Mouse (Mus musculus) kidney, embryonic 16.5 days (tissue): ENCODE results near the gene Ifna4. TPM values are rescaled to one million over a fixed set of nuclear protein-coding genes. Genes with fewer than 3 reads are reported as not detected.

Experiments
- ATAC-seq: fragments of 200-750 bp; cut with Nextera tagmentation; 2 replicates; pipeline ENCODE4 v1.8.0; 2017; ENCODE audit warnings: moderate TSS enrichment; ENCODE audit not compliant: low FRiP score, low TSS enrichment
- H3K27ac ChIP-seq: fragments of 300-500 bp; sonication (generic); 2 replicates; pipeline ENCODE4 v1.5.1; 2014; ENCODE audit warnings: low read length
- H3K27me3 ChIP-seq: fragments of 300-500 bp; sonication (generic); 2 replicates; pipeline ENCODE4 v1.6.1; 2014; ENCODE audit warnings: low read length, control low read depth, mixed read lengths; ENCODE audit not compliant: insufficient read depth
- H3K36me3 ChIP-seq: fragments of 300-500 bp; sonication (generic); 2 replicates; pipeline ENCODE4 v1.6.1; 2014; ENCODE audit warnings: low read length, control low read depth, mixed read lengths; ENCODE audit not compliant: insufficient read depth
- H3K4me1 ChIP-seq: fragments of 300-500 bp; sonication (generic); 2 replicates; pipeline ENCODE4 v1.6.1; 2014; ENCODE audit warnings: low read length, control low read depth, mixed read lengths; ENCODE audit not compliant: insufficient read depth
- H3K4me2 ChIP-seq: fragments of 300-500 bp; sonication (generic); replicated peaks from 2 replicates; pipeline ENCODE4 v1.6.1; 2014; ENCODE audit warnings: low read depth, low read length
- H3K4me3 ChIP-seq: fragments of 300-500 bp; sonication (generic); 2 replicates; pipeline ENCODE4 v1.5.1; 2014; ENCODE audit warnings: mild to moderate bottlenecking, low read length
- H3K9ac ChIP-seq: fragments of 300-500 bp; sonication (generic); replicated peaks from 2 replicates; pipeline ENCODE4 v1.6.1; 2014; ENCODE audit warnings: low read length
- H3K9me3 ChIP-seq: fragments of 300-500 bp; sonication (generic); 2 replicates; pipeline ENCODE4 v1.6.1; 2016; ENCODE audit warnings: low read length, control low read depth
- WGBS: fragments of 180-500 bp; shearing (Covaris S2); extraction: QIAGEN DNeasy Blood & Tissue Kit; methylation state at CpG from one replicate; pipeline ENCODE4 v1.1.7; 2014; 5-methylcytosine and 5-hydroxymethylcytosine counted together
- polyA plus RNA-seq: library from polyadenylated mRNA; unstranded; fragments of >200 nt; fragmentation: Nextera tagmentation; extraction: Ambion mirVana; gene quantifications from 2 replicates; pipeline ENCODE4 v1.2.1, GENCODE M21; 2015

Gene Ifna4
- polyA plus RNA-seq, 1 experiment from 2014 or later = not detected

DNA sequence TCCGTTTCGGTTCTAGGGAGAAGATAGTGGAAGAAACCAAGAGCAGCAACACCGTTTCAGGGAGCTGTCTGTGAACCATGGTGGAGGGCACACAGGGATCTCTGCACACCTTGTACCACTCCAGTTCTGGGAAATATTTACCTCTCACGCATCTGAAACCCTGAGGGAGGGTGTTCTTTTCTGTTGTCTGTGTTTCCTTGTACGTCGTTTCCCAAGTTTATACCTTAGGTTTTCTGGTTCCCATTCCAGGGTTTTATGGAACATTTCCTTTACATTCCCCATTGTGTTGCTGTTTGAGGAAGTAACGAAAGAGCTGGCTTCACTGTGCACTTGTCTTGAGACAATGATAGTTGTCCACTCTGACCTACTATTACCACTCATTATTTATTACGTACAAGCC lies 38.4 kb downstream of the Ifna4 start, which contains the start of gene Ifne:
TSS of gene Ifne (minus strand) at position 101 of the 400 bp plus-strand sequence.
- no peak for ATAC-seq
- Histone ChIP-seq H3K4me1 (no peaks in the 10 kb centered on the region), H3K36me3 (no peaks in the 10 kb centered on the region), H3K4me2 (no peak within 1 kb of the TSS), H3K4me3 (no peak within 1 kb of the TSS), H3K9me3 (no peaks in the 10 kb centered on the region), H3K9ac (no peak within 1 kb of the TSS), H3K27me3 (no peaks in the 10 kb centered on the region; the same call in 1 of the 2 replicates), H3K27ac (no peak within 1 kb of the TSS)
- WGBS = 82% methylated on average over 8 of the region's 8 CpGs

DNA sequence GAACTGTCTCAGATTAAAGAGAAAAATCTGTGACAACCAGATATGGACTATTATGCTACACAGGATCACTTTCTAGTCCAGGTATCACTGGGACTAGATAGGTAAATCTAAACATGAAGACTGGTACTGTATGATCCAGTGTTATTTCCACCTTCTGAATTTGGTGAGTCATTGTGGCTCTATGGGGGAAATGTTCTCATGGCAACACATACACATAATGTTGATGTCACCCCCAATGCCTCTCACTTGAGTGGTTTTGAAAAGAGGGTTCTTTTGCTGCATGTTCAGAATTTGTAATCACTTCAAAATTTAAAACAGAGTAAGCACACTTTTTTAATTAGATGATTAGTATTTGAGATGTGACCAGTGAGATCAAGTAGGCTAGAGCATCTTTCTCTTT lies 46.6 kb downstream of the Ifna4 start:
- Histone ChIP-seq H3K4me1 (no peaks in the 10 kb centered on the region), H3K4me3 (no peak overlapping the region), H3K36me3 (no peaks in the 10 kb centered on the region), H3K4me2 (no peak overlapping the region), H3K27ac (no peak overlapping the region), H3K27me3 (no peaks in the 10 kb centered on the region), H3K9me3 (no peaks in the 10 kb centered on the region), H3K9ac (no peak overlapping the region)
- ATAC-seq = no peak

Other genes with a start within 250 kb of the Ifna4 start
- not detected in 2 replicates for gene Ifna9, start 249.5 kb upstream of the Ifna4 start, polyA plus RNA-seq
- not detected in 2 replicates for gene Ifna12, start 238.5 kb upstream of the Ifna4 start, polyA plus RNA-seq
- gene C87499, start 207.4 kb upstream of the Ifna4 start, polyA plus RNA-seq = not detected in 2 replicates
- gene Ifna13, start 197.4 kb upstream of the Ifna4 start, polyA plus RNA-seq = not detected in 2 replicates
- gene Ifna16, start 164.9 kb upstream of the Ifna4 start, polyA plus RNA-seq = not detected in 2 replicates
- gene Ifna2, start 157.9 kb upstream of the Ifna4 start, polyA plus RNA-seq = not detected in 2 replicates
- gene Ifnab, start 150.5 kb upstream of the Ifna4 start, polyA plus RNA-seq = not detected in 2 replicates
- 1.3 and 1.4 TPM in 2 replicates for gene Gm26566, start 120.1 kb upstream of the Ifna4 start, polyA plus RNA-seq
- 95.4 and 97.6 TPM in 2 replicates for gene Klhl9, start 119.4 kb upstream of the Ifna4 start, polyA plus RNA-seq
- gene Gm13271, start 87.0 kb upstream of the Ifna4 start, polyA plus RNA-seq = not detected in 2 replicates
- 0.31 and 0.36 TPM in 2 replicates for gene Gm13283, start 81.7 kb upstream of the Ifna4 start, polyA plus RNA-seq
- gene Gm13290, start 68.0 kb upstream of the Ifna4 start, polyA plus RNA-seq = not detected in 2 replicates
- gene Gm13289, start 64.9 kb upstream of the Ifna4 start, polyA plus RNA-seq = not detected in 2 replicates
- not detected in 2 replicates for gene Gm13272, start 62.0 kb upstream of the Ifna4 start, polyA plus RNA-seq
- 0.58 TPM in 1 of 2 replicates, not detected in the other for gene Ifnz, start 59.7 kb upstream of the Ifna4 start, polyA plus RNA-seq
- gene Gm13276, start 56.2 kb upstream of the Ifna4 start, polyA plus RNA-seq = 0.37 TPM in 1 of 2 replicates, not detected in the other
- not detected in 2 replicates for gene Gm13277, start 53.2 kb upstream of the Ifna4 start, polyA plus RNA-seq
- not detected in 2 replicates for gene Gm13278, start 50.3 kb upstream of the Ifna4 start, polyA plus RNA-seq
- gene Gm13275, start 47.4 kb upstream of the Ifna4 start, polyA plus RNA-seq = not detected in 2 replicates
- not detected in 2 replicates for gene Gm13279, start 44.5 kb upstream of the Ifna4 start, polyA plus RNA-seq
- gene Gm13285, start 42.2 kb upstream of the Ifna4 start, polyA plus RNA-seq = 0.96 and 1.8 TPM in 2 replicates
- gene Gm13287, start 38.6 kb upstream of the Ifna4 start, polyA plus RNA-seq = not detected in 2 replicates
- 0.05 TPM in 1 of 2 replicates, not detected in the other for gene Gm13288, start 36.3 kb upstream of the Ifna4 start, polyA plus RNA-seq
- gene Ifna7, start 25.6 kb upstream of the Ifna4 start, polyA plus RNA-seq = not detected in 2 replicates
- gene Ifna11, start 21.9 kb upstream of the Ifna4 start, polyA plus RNA-seq = not detected in 2 replicates
- gene Ifna6, start 14.4 kb upstream of the Ifna4 start, polyA plus RNA-seq = not detected in 2 replicates
- gene Ifna5, start 6.3 kb upstream of the Ifna4 start, polyA plus RNA-seq = not detected in 2 replicates
- not detected in 2 replicates for gene Ifna1, start 8.2 kb downstream of the Ifna4 start, polyA plus RNA-seq
- not detected in 2 replicates for gene Ifne, start 38.3 kb downstream of the Ifna4 start, polyA plus RNA-seq